Mouse (Mus musculus) left cerebral cortex, adult 2 months (tissue): ENCODE measurements around the gene Bcl2. TPM values are rescaled to one million over a fixed set of nuclear protein-coding genes. Genes with fewer than 3 reads are reported as not detected.

ENCODE experiments used
- DNase-seq, 2 experiments: peaks; one replicate each; pipeline ENCODE4 v3.0.0; 2021 to 2022; ENCODE audit warnings: low spot score in 2 of 2, mixed read lengths in 1 of 2; ENCODE audit errors: extremely low spot score in 1 of 2
- H3K27ac ChIP-seq: fragments of 200-600 bp; 2 replicates; pipeline ENCODE4 v1.8.1; 2022
- H3K4me3 ChIP-seq: fragments of 200-600 bp; 2 replicates; pipeline ENCODE4 v1.8.1; 2022
- CTCF ChIP-seq: fragments of 200-600 bp; IDR thresholded peaks from 2 replicates; pipeline ENCODE4 v1.8.1; 2022; ENCODE audit warnings: antibody characterized with exemption, mild to moderate bottlenecking, moderate library complexity
- intact Hi-C: fragments of 180-260 bp; cut with DNase I; formaldehyde crosslinking; loops from one replicate; pipeline ENCODE4 v1.15.1; 2025
- total RNA-seq, 2 experiments: library from RNA; stranded (reverse); gene quantifications; 2 replicates each; pipeline ENCODE4 v1.2.3; 2021

The Bcl2 gene
- total RNA-seq, 2 experiments from 2014 or later: 14.5 to 17.5 TPM

DNA sequence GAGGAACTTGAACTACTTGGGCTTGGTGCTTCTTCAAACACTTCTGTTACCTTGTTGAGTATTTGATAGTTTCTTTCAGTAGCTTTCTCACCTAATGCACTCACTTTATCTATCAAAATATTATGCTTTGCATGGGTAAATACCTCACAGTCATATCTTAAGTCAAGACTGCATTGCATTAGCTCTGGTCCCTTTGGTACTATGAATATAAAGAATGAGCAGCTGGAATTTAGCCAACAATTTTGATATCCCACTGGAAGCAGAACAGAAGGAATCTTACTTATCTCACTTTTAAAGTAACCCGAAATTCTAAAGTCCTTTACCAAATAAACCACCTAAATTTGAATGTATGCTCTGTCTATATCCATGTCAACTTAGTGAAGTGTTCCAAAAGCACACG lies 83.1 kb downstream of the Bcl2 start:
- H3K27ac ChIP-seq: no peak overlapping the region
- intact Hi-C loops: no loop called here
- no peak overlapping the region for H3K4me3 ChIP-seq
- DNase-seq: no peak
- no peak for TF ChIP-seq CTCF

DNA sequence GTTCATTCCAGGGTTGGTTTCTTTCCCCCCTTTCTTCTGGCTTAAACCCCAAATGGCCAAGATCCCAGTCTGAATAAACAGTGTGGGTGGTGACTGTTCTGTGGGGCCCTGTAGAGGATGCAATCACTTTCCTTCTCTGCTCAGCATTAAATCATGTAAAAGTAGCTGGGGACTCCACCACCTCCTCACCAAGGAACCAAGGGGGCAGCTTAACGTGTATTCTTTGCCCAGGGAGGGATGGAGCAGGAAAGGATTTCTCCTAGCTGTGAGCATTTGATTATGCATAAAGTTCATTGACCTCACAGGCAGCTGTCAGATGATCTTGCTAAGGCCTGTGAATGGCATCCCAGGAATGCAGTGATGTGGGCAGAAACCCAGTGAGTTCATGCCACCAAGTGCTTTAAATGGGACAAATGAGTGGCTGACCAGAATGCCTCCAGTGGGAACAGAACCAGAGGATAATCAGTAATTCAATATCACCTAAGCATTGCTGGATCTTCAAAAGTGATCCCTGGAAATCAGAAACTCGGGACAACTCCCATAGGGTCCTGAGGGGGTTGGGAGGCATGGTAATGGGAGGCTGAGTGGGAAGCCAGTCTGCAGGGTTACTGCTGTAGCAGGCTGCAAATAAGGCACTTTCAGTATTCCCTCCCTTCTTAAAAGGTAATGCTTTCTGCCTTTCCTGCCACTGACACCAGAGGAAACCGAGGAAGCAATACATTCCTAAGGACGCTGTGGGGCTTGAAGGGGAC lies 84.0 kb downstream of the Bcl2 start:
- peak overlapping the region; percentile 53 for H3K27ac ChIP-seq
- intact Hi-C loops: loop anchor here (2.0 kb wide), 1 partner anchor 83 kb away; no protein-coding TSS in a partner anchor
- no peak overlapping the region for H3K4me3 ChIP-seq
- TF ChIP-seq CTCF: no peak
- DNase-seq: no peak

DNA sequence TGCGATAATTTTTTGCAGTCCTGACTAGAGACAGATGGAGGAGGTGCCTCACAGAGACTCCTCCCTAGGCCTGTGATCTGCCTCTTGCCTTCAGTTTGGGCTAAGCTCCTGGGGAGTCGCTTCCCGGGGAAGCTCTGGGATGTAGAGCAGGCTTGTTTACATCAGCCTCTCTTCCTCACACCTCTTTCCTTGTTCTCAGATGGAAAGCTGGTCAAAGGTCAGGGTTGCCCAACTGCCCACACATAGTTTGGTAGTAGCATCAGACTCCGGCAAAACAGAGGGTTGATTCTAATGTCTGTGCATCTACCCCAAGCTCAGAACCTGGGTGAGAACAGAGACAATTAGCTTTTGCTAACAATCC lies 84.6 kb downstream of the Bcl2 start:
- Histone ChIP-seq H3K27ac (peak overlapping the region; percentile 53), H3K4me3 (no peak overlapping the region)
- TF ChIP-seq CTCF: no peak
- intact Hi-C loops: loop anchor here (2.0 kb wide), 1 partner anchor 83 kb away; no protein-coding TSS in a partner anchor
- no peak for DNase-seq

DNA sequence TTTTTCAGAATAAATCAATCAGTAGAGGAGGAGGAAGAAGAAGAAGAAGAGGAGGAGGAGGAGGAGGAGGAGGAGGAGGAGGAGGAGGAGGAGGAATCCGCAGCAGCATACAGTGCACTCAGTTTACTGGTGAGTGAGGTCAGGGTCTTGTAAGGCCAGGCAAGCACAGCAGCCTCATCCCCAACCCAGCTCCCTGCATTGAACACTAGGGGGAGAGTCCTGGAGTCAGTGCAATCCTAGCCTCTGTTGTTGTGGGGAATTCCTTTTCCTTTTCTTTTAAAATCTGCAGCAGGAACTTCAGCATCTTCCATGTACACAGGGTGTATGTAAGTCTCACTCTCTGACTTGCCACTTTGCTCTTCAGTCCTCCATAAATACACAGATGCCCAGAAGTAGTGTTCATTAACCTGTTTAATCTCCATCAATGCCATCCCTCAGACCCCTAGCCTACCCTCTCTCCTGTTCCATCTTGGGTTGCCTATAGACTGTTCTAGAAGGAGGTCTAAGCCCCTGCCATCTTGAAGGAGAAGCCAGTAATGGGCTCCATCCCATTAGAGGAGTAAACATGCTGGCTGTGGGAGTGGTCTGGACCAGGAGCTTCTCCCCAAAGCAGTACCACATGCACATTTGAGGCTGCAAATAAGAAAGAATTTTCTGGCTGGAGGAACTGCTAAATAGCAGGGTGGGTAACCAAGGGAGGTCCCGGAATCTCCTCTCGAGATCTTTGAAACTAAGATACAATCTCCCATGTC lies 85.2 kb downstream of the Bcl2 start:
- H3K27ac ChIP-seq: peak overlapping the region; percentile 53
- H3K4me3 ChIP-seq: no peak overlapping the region
- intact Hi-C loops: loop anchor here (2.0 kb wide), 1 partner anchor 84 kb away; no protein-coding TSS in a partner anchor
- TF ChIP-seq CTCF: peak; percentile 59
- DNase-seq: no peak

DNA sequence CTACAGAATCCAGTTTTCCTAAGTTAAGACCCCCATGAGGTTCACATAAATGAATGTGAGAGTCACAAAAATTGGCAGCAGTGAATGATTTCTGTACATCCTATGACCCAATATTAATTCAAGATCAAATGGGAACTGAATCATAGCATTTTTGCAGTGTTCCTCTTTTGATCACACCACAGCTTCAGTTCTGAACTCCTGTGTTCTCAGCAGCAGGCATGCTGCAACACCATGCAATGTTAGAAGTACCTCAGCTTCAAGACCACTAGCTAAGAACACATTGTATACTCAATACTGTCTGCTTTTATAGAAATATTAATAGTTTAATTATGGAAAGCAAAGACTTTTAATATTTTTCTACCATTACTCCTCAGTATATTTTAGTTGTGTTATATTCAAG lies 85.8 kb downstream of the Bcl2 start:
- Histone ChIP-seq H3K27ac (no peak overlapping the region), H3K4me3 (no peak overlapping the region)
- no peak for DNase-seq
- TF ChIP-seq CTCF: no peak
- intact Hi-C loops: loop anchor here (2.0 kb wide), 1 partner anchor 85 kb away; no protein-coding TSS in a partner anchor

DNA sequence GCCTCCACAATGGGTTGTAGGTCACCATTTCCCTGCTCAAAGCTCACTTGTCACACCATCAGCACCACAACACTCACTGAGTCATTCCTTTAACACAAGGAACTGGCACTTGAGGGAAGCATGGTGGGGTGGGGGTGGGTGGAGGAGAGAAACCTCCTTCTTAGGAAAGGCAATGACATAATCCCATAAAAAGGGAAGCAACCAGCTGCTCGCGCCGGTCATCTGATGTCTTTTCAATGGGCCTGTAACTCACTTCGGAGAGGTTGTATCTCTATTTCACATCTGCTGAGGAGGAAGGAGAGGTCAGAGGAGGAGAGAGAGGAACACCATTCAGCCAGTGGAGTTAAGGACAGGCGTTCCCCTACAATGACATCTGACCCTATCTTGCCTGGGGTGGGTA lies 86.8 kb downstream of the Bcl2 start:
- no peak for TF ChIP-seq CTCF
- DNase-seq: no peak
- Histone ChIP-seq H3K4me3 (no peak overlapping the region), H3K27ac (no peak overlapping the region)
- intact Hi-C loops: no loop called here

DNA sequence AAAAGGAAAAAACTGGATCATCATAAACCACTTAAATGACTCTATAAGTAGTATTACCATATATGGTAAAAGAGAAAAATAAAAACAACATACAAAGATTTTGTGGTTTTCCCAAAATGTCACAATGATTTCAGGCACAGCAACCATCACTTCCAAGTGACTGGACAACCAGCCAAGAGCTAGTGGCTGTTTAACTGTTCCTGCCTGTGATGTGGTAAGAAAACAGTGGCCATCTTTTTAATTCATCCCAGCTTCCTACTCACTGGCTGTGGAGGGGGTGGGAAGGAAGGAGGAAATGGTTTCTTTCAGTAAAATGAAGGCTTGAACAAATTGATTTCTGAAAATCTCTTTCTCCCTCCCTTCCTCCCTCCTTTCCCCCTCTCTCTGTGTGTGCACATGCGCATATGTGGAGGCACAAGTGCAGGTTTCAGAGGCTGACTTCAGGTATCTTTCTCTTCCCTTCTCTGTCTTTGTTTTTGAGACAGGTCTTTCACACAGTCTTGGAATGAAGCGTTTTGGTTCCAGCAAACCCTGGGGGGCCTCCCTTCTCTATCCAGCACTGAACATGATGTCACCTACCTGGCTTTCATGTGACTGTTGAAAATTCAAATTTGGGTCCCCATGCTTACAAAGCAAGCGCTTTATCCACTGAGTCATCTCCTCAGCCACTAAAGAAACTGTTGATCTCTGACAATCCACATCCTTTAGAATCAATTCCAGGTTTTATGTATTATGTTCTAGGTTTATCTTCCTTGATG lies 93.7 kb downstream of the Bcl2 start:
- no peak overlapping the region for H3K27ac ChIP-seq
- DNase-seq: no peak
- TF ChIP-seq CTCF: no peak
- H3K4me3 ChIP-seq: no peak overlapping the region
- intact Hi-C loops: no loop called here

DNA sequence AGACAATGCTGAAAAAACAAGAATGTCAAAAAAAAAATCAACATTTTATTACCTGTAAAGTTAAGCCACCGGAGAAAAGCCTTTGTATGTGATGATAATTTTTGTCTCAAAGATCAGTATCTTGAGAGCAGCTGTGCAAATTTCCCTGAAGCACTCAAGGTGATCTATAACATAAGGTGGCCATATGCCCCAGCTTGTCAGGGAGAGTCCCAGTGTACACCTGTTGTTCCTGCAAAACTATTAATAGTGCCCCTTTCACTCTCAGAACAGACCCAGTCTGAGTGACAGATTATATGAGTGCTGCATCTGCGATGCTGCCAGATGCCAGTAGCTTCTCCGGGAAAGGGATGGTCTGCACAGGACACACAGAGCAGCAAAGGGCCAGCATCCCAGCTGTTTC lies 95.3 kb downstream of the Bcl2 start:
- H3K27ac ChIP-seq: no peak overlapping the region
- intact Hi-C loops: no loop called here
- no peak for TF ChIP-seq CTCF
- no peak for DNase-seq
- no peak overlapping the region for H3K4me3 ChIP-seq

DNA sequence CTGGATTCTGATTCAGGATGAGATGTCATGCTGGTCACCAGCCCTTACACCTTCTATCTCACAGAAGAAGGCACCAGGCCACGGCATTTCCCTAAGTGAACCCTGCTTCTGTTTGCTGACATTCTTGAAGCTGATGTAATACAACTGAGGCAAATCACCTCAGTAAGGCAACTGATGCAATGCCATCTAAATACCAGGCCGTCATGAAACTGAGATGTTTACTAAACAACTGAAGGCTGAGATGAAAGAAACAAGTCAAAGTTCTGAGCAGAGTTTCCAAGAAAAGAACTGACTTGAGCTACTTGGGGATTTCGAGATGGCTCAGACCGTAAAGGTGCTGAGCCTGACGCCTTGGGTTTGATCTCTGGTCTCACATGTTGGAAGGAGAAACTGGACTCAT lies 97.1 kb downstream of the Bcl2 start:
- intact Hi-C loops: no loop called here
- no peak for TF ChIP-seq CTCF

DNA sequence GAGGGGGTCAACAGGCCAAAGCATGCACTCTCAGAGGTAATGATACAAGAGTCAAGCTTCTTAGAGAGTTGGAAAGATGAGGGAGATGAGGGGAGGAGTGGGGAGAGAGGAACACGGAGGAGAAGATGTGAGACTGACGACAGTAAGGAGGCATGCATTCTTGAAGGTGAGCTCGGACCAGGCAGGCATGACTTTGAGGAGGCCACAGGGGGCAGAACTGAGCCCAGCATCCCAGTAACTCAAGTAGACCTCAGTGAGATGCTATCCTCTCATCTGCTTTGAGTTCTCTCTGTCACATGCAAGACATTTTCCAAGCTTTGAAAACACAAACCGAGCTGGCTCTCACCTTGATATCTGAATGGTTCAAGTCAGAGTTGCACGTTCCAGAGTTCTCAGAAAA lies 100.7 kb downstream of the Bcl2 start:
- no peak; the same call in 1 of the 2 replicates for TF ChIP-seq CTCF
- no peak for DNase-seq
- H3K27ac ChIP-seq: no peak overlapping the region
- intact Hi-C loops: no loop called here
- no peak overlapping the region for H3K4me3 ChIP-seq

More for the DNA sequence above, 97.1 kb downstream of the Bcl2 start:
- DNase-seq: no peak
- H3K27ac ChIP-seq: no peak overlapping the region
- no peak overlapping the region for H3K4me3 ChIP-seq

DNA sequence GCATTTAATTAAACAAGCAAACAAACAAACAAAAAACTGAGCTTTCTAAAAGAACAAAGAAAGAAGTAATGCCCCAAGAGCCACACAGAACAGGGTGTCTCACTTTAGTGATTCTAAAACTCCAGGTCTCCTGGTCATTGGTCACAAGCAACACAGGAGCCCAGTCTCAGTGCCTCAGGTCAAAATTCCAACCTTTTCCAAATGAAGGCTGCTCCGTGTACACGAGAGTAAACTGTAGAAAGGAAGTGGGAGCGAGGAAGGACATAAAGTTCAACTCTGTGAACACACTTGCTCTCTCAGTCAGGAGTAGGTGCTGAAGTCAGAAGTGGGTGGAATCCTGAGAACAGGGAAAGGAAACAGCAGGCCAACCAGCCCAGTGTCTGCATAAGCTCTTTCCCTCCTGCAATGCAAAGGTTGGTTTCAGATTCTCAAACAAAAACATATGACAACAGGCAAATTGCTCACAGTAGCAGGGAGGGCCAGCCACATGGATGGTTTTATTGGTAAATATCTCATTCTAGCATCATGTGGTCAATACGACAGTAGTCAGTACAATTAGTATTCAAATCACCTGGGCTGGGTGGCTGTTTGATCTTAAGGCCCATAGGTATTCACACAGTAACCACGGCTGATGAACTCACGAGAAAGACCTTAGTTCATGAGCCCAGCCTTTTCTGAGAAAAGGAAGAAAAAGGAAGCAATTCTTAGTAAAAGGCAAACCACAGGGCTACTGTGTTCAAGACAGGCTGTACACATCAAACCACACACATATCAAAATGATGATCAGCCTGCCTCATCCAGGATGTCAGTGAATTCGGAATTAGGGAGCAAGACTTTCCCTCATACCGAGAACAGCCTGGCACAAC lies 101.7 kb downstream of the Bcl2 start:
- DNase-seq: no peak
- intact Hi-C loops: no loop called here
- no peak for TF ChIP-seq CTCF
- no peak overlapping the region for H3K4me3 ChIP-seq
- H3K27ac ChIP-seq: no peak overlapping the region
